Mouse (Mus musculus): ENCODE data around the gene Eed.

Eed gene

DNA sequence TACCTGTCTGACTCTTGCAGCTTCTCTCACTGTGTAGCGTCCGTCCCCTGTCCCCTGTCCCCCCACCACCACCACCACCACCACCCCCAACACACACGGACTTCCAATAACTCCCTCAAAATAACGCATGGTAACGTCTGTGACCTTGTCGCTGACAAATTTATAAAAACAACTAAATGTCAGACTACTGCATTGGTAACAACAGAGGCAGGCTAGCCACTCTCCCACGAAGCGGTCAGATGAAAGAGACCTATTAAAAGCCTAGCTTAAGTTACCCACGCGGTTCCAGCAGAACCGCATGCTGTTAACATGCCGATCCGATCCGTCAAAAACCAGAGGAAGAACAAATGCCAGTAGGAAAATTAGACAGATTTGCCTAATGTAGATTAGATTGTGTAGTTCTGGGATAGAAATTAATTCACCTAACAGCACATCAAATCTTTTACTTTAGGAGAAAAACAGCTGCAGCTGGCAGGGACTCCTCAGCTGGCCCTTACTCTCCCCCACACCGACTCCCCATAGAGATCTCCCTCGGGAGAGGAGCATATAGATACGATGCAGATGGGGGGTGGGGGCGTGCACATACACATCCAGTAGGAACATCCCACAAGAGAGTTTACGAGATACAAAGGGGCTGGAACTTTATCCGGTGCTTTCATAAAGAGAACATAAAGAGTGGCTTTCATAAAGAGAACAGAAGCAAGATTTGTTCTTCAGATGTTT is 71.7 kb downstream of the Eed start:
- DNase-seq (ENCODE audit: low spot score), result no peak

DNA sequence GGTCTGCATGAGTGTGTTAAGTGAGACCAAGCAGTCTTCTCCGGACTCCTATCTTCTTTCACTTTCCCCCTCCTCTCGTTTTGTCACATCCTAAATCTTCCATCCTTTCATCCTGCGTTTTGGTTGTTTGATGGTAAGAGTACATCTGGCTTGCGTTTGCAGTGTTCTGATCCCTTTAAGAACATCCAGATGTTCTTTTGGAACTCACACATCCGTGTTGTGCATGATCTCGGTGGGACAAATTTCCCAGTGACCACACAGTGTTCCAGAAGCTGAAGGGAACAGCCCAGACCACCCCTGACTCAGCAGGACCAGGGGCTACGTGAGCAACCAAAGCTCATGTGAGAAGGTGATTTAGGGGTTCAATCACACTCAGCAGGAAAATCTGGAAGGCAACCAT is 72.4 kb downstream of the Eed start:
- DNase-seq (ENCODE audit: low spot score), result no peak

DNA sequence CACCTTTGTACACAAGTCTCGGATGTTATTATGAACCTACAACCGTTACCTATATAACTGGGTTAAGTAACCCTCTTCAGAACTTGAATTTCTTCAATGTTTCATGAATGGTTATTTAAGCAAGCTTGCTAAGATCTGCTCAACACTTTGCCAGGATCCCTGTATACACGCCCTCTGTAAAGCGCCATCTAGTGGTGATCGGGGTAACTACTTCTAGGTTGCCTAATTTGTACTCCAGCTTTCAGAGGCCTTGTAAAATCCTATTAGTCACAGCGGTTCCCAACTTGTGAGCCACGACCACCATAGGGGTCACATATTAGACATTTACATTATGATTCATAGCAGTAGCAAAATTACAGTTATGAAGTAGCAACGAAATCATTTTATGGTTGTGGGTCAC is 72.8 kb downstream of the Eed start:
- peak; percentile 89 for DNase-seq (ENCODE audit: low spot score)
